Mouse (Mus musculus): ENCODE measurements around the gene Fgd2.

- TF ChIP-seq CTCF (IDR thresholded peaks at IDR 0.05; ENCODE audit: borderline replicate concordance, insufficient read depth, low read length): no peak
- TF ChIP-seq POLR2A (IDR thresholded peaks at IDR 0.05; ENCODE audit: low read depth, low read length): no peak
These were observed 44.8 kb upstream of the Fgd2 start for GRCm38 (mm10) chr17:29315672-29316465.

All from embryonic fibroblast, embryonic 13.5 days (primary cell).